Mouse (Mus musculus): Measurements from ENCODE around the gene Fbxl13. TPM values are rescaled to one million over a fixed set of nuclear protein-coding genes. Genes with fewer than 3 reads are reported as not detected.

The Fbxl13 gene
- polyA plus RNA-seq, 1 experiment from 2014 or later, result 0.07 TPM

- H3K27me3 ChIP-seq (replicated peaks; ENCODE audit: control insufficient read depth, insufficient read depth, low read length), result no peaks in the 10 kb centered on the region
- no peak overlapping the region for H3K27ac ChIP-seq (ENCODE audit: low read depth, low read length)
- TF ChIP-seq CTCF (IDR thresholded peaks at IDR 0.05; ENCODE audit: low read depth), result no peak
- H3K4me2 ChIP-seq (replicated peaks; ENCODE audit: low read depth), result no peak overlapping the region
- no peak overlapping the region for H3K4me3 ChIP-seq (ENCODE audit: low read depth, low read length)
- WGBS, result 69% methylated on average over 6 of the region's 6 CpGs
- no peak for ATAC-seq
- no peaks in the 10 kb centered on the region for H3K36me3 ChIP-seq (ENCODE audit: control insufficient read depth, insufficient read depth)
- H3K9ac ChIP-seq (ENCODE audit: low read depth, low read length), result no peak overlapping the region
- H3K4me1 ChIP-seq (replicated peaks; ENCODE audit: control insufficient read depth, insufficient read depth, low read length), result no peaks in the 10 kb centered on the region
- no peaks in the 10 kb centered on the region for H3K9me3 ChIP-seq (ENCODE audit: control insufficient read depth)
Measured at GRCm38 (mm10) chr5:21496321-21496720, 149.1 kb downstream of the Fbxl13 start.

- no peak overlapping the region for H3K4me3 ChIP-seq (ENCODE audit: low read depth, low read length)
- no peaks in the 10 kb centered on the region for H3K9me3 ChIP-seq (ENCODE audit: control insufficient read depth)
- no peaks in the 10 kb centered on the region for H3K4me1 ChIP-seq (replicated peaks; ENCODE audit: control insufficient read depth, insufficient read depth, low read length)
- no peak for TF ChIP-seq CTCF (IDR thresholded peaks at IDR 0.05; ENCODE audit: low read depth)
- H3K9ac ChIP-seq (ENCODE audit: low read depth, low read length), result no peak overlapping the region
- H3K36me3 ChIP-seq (ENCODE audit: control insufficient read depth, insufficient read depth), result no peaks in the 10 kb centered on the region
- whole genome bisulfite sequencing, result 50% methylated on average over 3 of the region's 3 CpGs
- no peak for ATAC-seq
- H3K4me2 ChIP-seq (replicated peaks; ENCODE audit: low read depth), result no peak overlapping the region
- H3K27ac ChIP-seq (ENCODE audit: low read depth, low read length), result no peak overlapping the region
- H3K27me3 ChIP-seq (replicated peaks; ENCODE audit: control insufficient read depth, insufficient read depth, low read length), result no peaks in the 10 kb centered on the region
Measured at GRCm38 (mm10) chr5:21494781-21495180, 150.7 kb downstream of the Fbxl13 start.

- no peak for ATAC-seq
- H3K36me3 ChIP-seq (ENCODE audit: control insufficient read depth, insufficient read depth), result no peaks in the 10 kb centered on the region
- no peak overlapping the region for H3K4me2 ChIP-seq (replicated peaks; ENCODE audit: low read depth)
- no peak for TF ChIP-seq CTCF (IDR thresholded peaks at IDR 0.05; ENCODE audit: low read depth)
- no peaks in the 10 kb centered on the region for H3K9me3 ChIP-seq (ENCODE audit: control insufficient read depth)
- H3K4me1 ChIP-seq (replicated peaks; ENCODE audit: control insufficient read depth, insufficient read depth, low read length), result no peaks in the 10 kb centered on the region
- no peak overlapping the region for H3K27ac ChIP-seq (ENCODE audit: low read depth, low read length)
- no peaks in the 10 kb centered on the region for H3K27me3 ChIP-seq (replicated peaks; ENCODE audit: control insufficient read depth, insufficient read depth, low read length)
- 88% methylated on average over 8 of the region's 8 CpGs for WGBS
- H3K4me3 ChIP-seq (ENCODE audit: low read depth, low read length), result no peak overlapping the region
- H3K9ac ChIP-seq (ENCODE audit: low read depth, low read length), result no peak overlapping the region
Measured at GRCm38 (mm10) chr5:21493294-21493999, 152.0 kb downstream of the Fbxl13 start.

GRCm38 (mm10) chr5:21492213-21492612 lies 153.2 kb downstream of the Fbxl13 start:
- no peak overlapping the region for H3K9ac ChIP-seq (ENCODE audit: low read depth, low read length)
- 74% methylated on average over 3 of the region's 3 CpGs for WGBS
- no peak for ATAC-seq
- no peaks in the 10 kb centered on the region for H3K4me1 ChIP-seq (replicated peaks; ENCODE audit: control insufficient read depth, insufficient read depth, low read length)
- TF ChIP-seq CTCF (IDR thresholded peaks at IDR 0.05; ENCODE audit: low read depth), result no peak
- no peaks in the 10 kb centered on the region for H3K9me3 ChIP-seq (ENCODE audit: control insufficient read depth)
- H3K27me3 ChIP-seq (replicated peaks; ENCODE audit: control insufficient read depth, insufficient read depth, low read length), result no peaks in the 10 kb centered on the region
- H3K36me3 ChIP-seq (ENCODE audit: control insufficient read depth, insufficient read depth), result no peaks in the 10 kb centered on the region
- H3K27ac ChIP-seq (ENCODE audit: low read depth, low read length), result no peak overlapping the region
- no peak overlapping the region for H3K4me3 ChIP-seq (ENCODE audit: low read depth, low read length)
- no peak overlapping the region for H3K4me2 ChIP-seq (replicated peaks; ENCODE audit: low read depth)

GRCm38 (mm10) chr5:21491469-21491868 lies 154.0 kb downstream of the Fbxl13 start:
- no peaks in the 10 kb centered on the region for H3K4me1 ChIP-seq (replicated peaks; ENCODE audit: control insufficient read depth, insufficient read depth, low read length)
- no peak overlapping the region for H3K27ac ChIP-seq (ENCODE audit: low read depth, low read length)
- no peaks in the 10 kb centered on the region for H3K9me3 ChIP-seq (ENCODE audit: control insufficient read depth)
- no peak overlapping the region for H3K9ac ChIP-seq (ENCODE audit: low read depth, low read length)
- no peak overlapping the region for H3K4me3 ChIP-seq (ENCODE audit: low read depth, low read length)
- no peak overlapping the region for H3K4me2 ChIP-seq (replicated peaks; ENCODE audit: low read depth)
- no peaks in the 10 kb centered on the region for H3K27me3 ChIP-seq (replicated peaks; ENCODE audit: control insufficient read depth, insufficient read depth, low read length)
- TF ChIP-seq CTCF (IDR thresholded peaks at IDR 0.05; ENCODE audit: low read depth), result no peak
- no peaks in the 10 kb centered on the region for H3K36me3 ChIP-seq (ENCODE audit: control insufficient read depth, insufficient read depth)
- 74% methylated on average over 2 of the region's 2 CpGs for WGBS
- ATAC-seq, result no peak

GRCm38 (mm10) chr5:21489135-21489534 lies 156.3 kb downstream of the Fbxl13 start:
- H3K9me3 ChIP-seq (ENCODE audit: control insufficient read depth), result no peaks in the 10 kb centered on the region
- H3K4me2 ChIP-seq (replicated peaks; ENCODE audit: low read depth), result no peak overlapping the region
- no peaks in the 10 kb centered on the region for H3K36me3 ChIP-seq (ENCODE audit: control insufficient read depth, insufficient read depth)
- no peak for ATAC-seq
- no peaks in the 10 kb centered on the region for H3K27me3 ChIP-seq (replicated peaks; ENCODE audit: control insufficient read depth, insufficient read depth, low read length)
- TF ChIP-seq CTCF (IDR thresholded peaks at IDR 0.05; ENCODE audit: low read depth), result no peak
- H3K4me3 ChIP-seq (ENCODE audit: low read depth, low read length), result no peak overlapping the region
- no peak overlapping the region for H3K27ac ChIP-seq (ENCODE audit: low read depth, low read length)
- 66% methylated on average over 4 of the region's 4 CpGs for WGBS
- H3K4me1 ChIP-seq (replicated peaks; ENCODE audit: control insufficient read depth, insufficient read depth, low read length), result no peaks in the 10 kb centered on the region
- no peak overlapping the region for H3K9ac ChIP-seq (ENCODE audit: low read depth, low read length)
